ENCODE assay signal across 8 mouse cellular contexts in the genomic region with DNA sequence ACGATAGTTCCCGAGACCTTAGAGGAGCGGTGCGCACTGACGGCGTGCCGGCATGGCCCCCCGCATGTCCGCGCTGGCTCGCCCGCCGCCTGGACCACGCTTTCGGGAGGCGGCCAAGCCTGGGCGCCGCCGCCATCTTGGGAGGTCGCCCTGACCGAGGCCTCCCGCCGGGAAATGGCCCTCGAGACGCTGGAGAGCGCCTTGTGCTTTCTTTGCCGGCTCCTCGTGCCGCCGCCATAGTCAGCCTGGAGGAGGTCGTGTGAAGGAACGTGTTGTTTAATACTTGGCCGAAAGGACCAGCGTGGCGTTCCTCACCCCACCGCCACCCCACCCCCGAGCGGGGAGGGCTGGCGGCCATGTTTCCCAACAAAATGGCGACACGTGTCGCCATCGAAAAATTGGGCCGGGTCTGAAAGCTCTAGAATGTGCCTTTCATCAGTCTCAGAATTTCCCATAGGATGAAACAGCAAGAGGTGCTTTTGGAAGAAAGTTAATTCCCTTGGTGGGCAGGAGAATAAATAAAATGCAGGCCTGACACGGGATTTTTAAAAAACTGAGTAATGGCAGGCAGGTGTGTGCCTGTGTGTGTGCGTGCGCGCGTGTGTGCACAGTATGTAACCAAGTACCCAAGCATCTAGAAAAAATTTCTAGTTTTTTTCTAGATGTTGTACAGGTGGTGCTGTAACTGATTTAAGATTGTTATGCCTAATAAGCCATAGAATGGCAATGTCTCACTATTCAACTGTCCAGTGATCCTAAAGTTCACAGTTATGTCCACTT. TPM values are rescaled to one million over a fixed set of nuclear protein-coding genes. Genes with fewer than 3 reads are reported as not detected.
DNase-seq lines count a peak whose midpoint lies in the region; ATAC-seq lines count a peak whose summit lies in the region.

No protein-coding gene starts in this region.

- peak; percentile 75 for ATAC-seq in kidney, embryonic 16.5 days (ENCODE audit: low FRiP score, low TSS enrichment)
- ATAC-seq in lung, embryonic 16.5 days (ENCODE audit: low read depth) = peak; percentile 66
- ATAC-seq in neutrophil, adult 5-6 weeks (ENCODE audit: extremely low read depth, insufficient number of reproducible peaks, low FRiP score, poor library complexity, severe bottlenecking) = peak; percentile 17; the same call in 1 of the 2 replicates

- H3K4me2 ChIP-seq in kidney, embryonic 16.5 days (replicated peaks; ENCODE audit: low read depth, low read length) = peak overlapping the region; percentile 92
- H3K4me2 ChIP-seq in lung, embryonic 16.5 days (ENCODE audit: low read depth, low read length) = peak overlapping the region; percentile 89

- H3K9ac ChIP-seq in kidney, embryonic 16.5 days (replicated peaks; ENCODE audit: low read length) = peak overlapping the region; percentile 97
- H3K9ac ChIP-seq in lung, embryonic 16.5 days (ENCODE audit: low read length) = peak overlapping the region; percentile 97

- no peaks in the 10 kb centered on the region for H3K9me3 ChIP-seq in kidney, embryonic 16.5 days (ENCODE audit: low read length)
- H3K9me3 ChIP-seq in lung, embryonic 16.5 days (ENCODE audit: control insufficient read depth, low read length) = no peaks in the 10 kb centered on the region

- peak overlapping the region; percentile 85 for H3K4me3 ChIP-seq in kidney, embryonic 16.5 days (ENCODE audit: low read length)
- peak overlapping the region; percentile 98 for H3K4me3 ChIP-seq in lung, embryonic 16.5 days (ENCODE audit: low read length)

- 6% methylated on average over 49 of the region's 49 CpGs for WGBS in kidney, embryonic 16.5 days
- WGBS in lung, embryonic 16.5 days = 5% methylated on average over 48 of the region's 49 CpGs

- peak overlapping the region; percentile 100 for H3K27ac ChIP-seq in kidney, embryonic 16.5 days (ENCODE audit: low read length)
- H3K27ac ChIP-seq in lung, embryonic 16.5 days (ENCODE audit: low read length) = peak overlapping the region; percentile 100

- DNase-seq in ovary, postnatal 10 days (ENCODE audit: low spot score) = peak; percentile 93
- no peak for DNase-seq in ovary, adult 18-20 months (ENCODE audit: low spot score)
- peak; percentile 55 to 87 for DNase-seq in cerebellum, postnatal 4 days (ENCODE audit: low spot score in 2 of 2)
- peak; percentile 69 to 86 for DNase-seq in gastrocnemius, postnatal 4 days (ENCODE audit: low spot score in 2 of 2)
- peak; percentile 71 to 93 for DNase-seq in urinary bladder, adult 18-20 months (ENCODE audit: low spot score in 2 of 2)

- peaks cover 24% of the 10 kb centered on the region for H3K36me3 ChIP-seq in kidney, embryonic 16.5 days (ENCODE audit: insufficient read depth, low read length)
- H3K36me3 ChIP-seq in lung, embryonic 16.5 days (ENCODE audit: control insufficient read depth, insufficient read depth, low read length) = peaks cover 18% of the 10 kb centered on the region

- H3K27me3 ChIP-seq in kidney, embryonic 16.5 days (ENCODE audit: insufficient read depth, low read length) = no peaks in the 10 kb centered on the region
- no peaks in the 10 kb centered on the region for H3K27me3 ChIP-seq in lung, embryonic 16.5 days (ENCODE audit: control insufficient read depth, insufficient read depth, low read depth, low read length)

- H3K4me1 ChIP-seq in kidney, embryonic 16.5 days (ENCODE audit: insufficient read depth, low read length) = peaks cover 24% of the 10 kb centered on the region
- H3K4me1 ChIP-seq in lung, embryonic 16.5 days (replicated peaks; ENCODE audit: control insufficient read depth, insufficient read depth, low read length) = peaks cover 25% of the 10 kb centered on the region

RNA-seq across cellular contexts. Expression of a gene that starts 1.0 kb away (rescaled TPM):
- 100 to 1,000 TPM; 235 to 247 TPM for total RNA-seq in gastrocnemius, postnatal 4 days (2021)
- 195 and 234 TPM in 2 replicates for polyA plus RNA-seq in kidney, embryonic 16.5 days (2015; fragmentation: Nextera tagmentation; extraction: Ambion mirVana)
- 168 and 192 TPM in 2 replicates for polyA plus RNA-seq in lung, embryonic 16.5 days (2015; fragmentation: Nextera tagmentation; extraction: Ambion mirVana)
- 35.6 and 38.3 TPM in 2 replicates for total RNA-seq in neutrophil, adult 5-6 weeks (2017)

Comparison
In these comparisons a context has a peak if more than half of its experiments do, and no peak if none do; other contexts are left out.
1. ATAC-seq: peak in every context shown above with its lines; median percentile 75 in kidney, embryonic 16.5 days; 66 in lung, embryonic 16.5 days; 17 in neutrophil, adult 5-6 weeks.